Mouse (Mus musculus) lung, embryonic 15.5 days (tissue): Measurements from ENCODE around the gene Prtg. TPM values are rescaled to one million over a fixed set of nuclear protein-coding genes. Genes with fewer than 3 reads are reported as not detected.

ENCODE experiments used
- ATAC-seq: fragments of 200-750 bp; cut with Nextera tagmentation; 2 replicates; pipeline ENCODE4 v1.8.0; 2017; ENCODE audit warnings: moderate number of reproducible peaks, borderline replicate concordance; ENCODE audit not compliant: low FRiP score, low TSS enrichment; ENCODE audit errors: extremely low read depth
- H3K27ac ChIP-seq: fragments of 300-500 bp; sonication (generic); 2 replicates; pipeline ENCODE4 v1.5.1; 2015; ENCODE audit warnings: moderate library complexity, mild to moderate bottlenecking, inconsistent platforms
- H3K27me3 ChIP-seq: fragments of 300-500 bp; sonication (generic); 2 replicates; pipeline ENCODE4 v1.6.1; 2015; ENCODE audit warnings: inconsistent platforms
- H3K36me3 ChIP-seq: fragments of 300-500 bp; sonication (generic); 2 replicates; pipeline ENCODE4 v1.6.1; 2015; ENCODE audit warnings: inconsistent platforms
- H3K4me1 ChIP-seq: fragments of 300-500 bp; sonication (generic); 2 replicates; pipeline ENCODE4 v1.6.1; 2015; ENCODE audit warnings: inconsistent platforms
- H3K4me2 ChIP-seq: fragments of 300-500 bp; sonication (generic); 2 replicates; pipeline ENCODE4 v1.6.1; 2015; ENCODE audit warnings: inconsistent platforms, mild to moderate bottlenecking, moderate library complexity
- H3K4me3 ChIP-seq: fragments of 300-500 bp; sonication (generic); 2 replicates; pipeline ENCODE4 v1.5.1; 2015; ENCODE audit warnings: mild to moderate bottlenecking, inconsistent platforms
- H3K9ac ChIP-seq: fragments of 300-500 bp; sonication (generic); 2 replicates; pipeline ENCODE4 v1.6.1; 2015; ENCODE audit warnings: inconsistent platforms
- H3K9me3 ChIP-seq: fragments of 300-500 bp; sonication (generic); 2 replicates; pipeline ENCODE4 v1.6.1; 2016; ENCODE audit warnings: inconsistent platforms
- WGBS: fragments of 180-500 bp; shearing (Covaris S2); methylation state at CpG from one replicate; pipeline ENCODE4 v1.1.7; 2015; 5-methylcytosine and 5-hydroxymethylcytosine counted together
- polyA plus RNA-seq: library from polyadenylated mRNA; unstranded; fragments of >200 nt; fragmentation: Nextera tagmentation; extraction: Ambion mirVana; gene quantifications from 2 replicates; pipeline ENCODE4 v1.2.1, GENCODE M21; 2015

Gene Prtg
- polyA plus RNA-seq, result 0.50 and 0.58 TPM in 2 replicates

GRCm38 (mm10) chr9:72806731-72807419 lies at the start of gene Prtg:
Gene Prtg, plus strand, starts transcription at chr9:72806874.
- peak; percentile 86 for ATAC-seq
- peak within 1 kb of the TSS; percentile 6 for H3K27ac ChIP-seq
- H3K4me1 ChIP-seq, result peaks cover 17% of the 10 kb centered on the region
- peak within 1 kb of the TSS; percentile 68 for H3K9ac ChIP-seq
- peak within 1 kb of the TSS; percentile 98 for H3K4me2 ChIP-seq
- under 1% methylated on average over 51 of the region's 57 CpGs for WGBS
- peak within 1 kb of the TSS; percentile 79 for H3K4me3 ChIP-seq
- H3K36me3 ChIP-seq, result no peaks in the 10 kb centered on the region
- no peaks in the 10 kb centered on the region for H3K9me3 ChIP-seq
- peaks cover 13% of the 10 kb centered on the region; the same call in 1 of the 2 replicates for H3K27me3 ChIP-seq

GRCm38 (mm10) chr9:72757143-72757542 lies 49.5 kb upstream of the Prtg start:
- no peak overlapping the region for H3K4me2 ChIP-seq
- H3K27ac ChIP-seq, result no peak overlapping the region
- ATAC-seq, result no peak

GRCm38 (mm10) chr9:72758705-72759131 lies 48.0 kb upstream of the Prtg start:
- Histone ChIP-seq H3K4me2 (no peak overlapping the region), H3K9me3 (no peaks in the 10 kb centered on the region), H3K9ac (no peak overlapping the region), H3K27ac (no peak overlapping the region), H3K4me1 (peaks cover 8% of the 10 kb centered on the region), H3K4me3 (no peak overlapping the region), H3K36me3 (no peaks in the 10 kb centered on the region), H3K27me3 (no peaks in the 10 kb centered on the region)
- WGBS, result 23% methylated on average over 8 of the region's 8 CpGs
- ATAC-seq, result no peak

More at GRCm38 (mm10) chr9:72757143-72757542, 49.5 kb upstream of the Prtg start:
- H3K4me1 ChIP-seq, result peaks cover 4% of the 10 kb centered on the region; the same call in 1 of the 2 replicates
- H3K27me3 ChIP-seq, result no peaks in the 10 kb centered on the region
- no peaks in the 10 kb centered on the region for H3K9me3 ChIP-seq
- no peak overlapping the region for H3K4me3 ChIP-seq
- no peak overlapping the region for H3K9ac ChIP-seq
- H3K36me3 ChIP-seq, result no peaks in the 10 kb centered on the region
- 88% methylated on average over 5 of the region's 5 CpGs for WGBS

- Histone ChIP-seq H3K4me3 (no peak overlapping the region), H3K4me1 (peaks cover 11% of the 10 kb centered on the region), H3K9ac (no peak overlapping the region), H3K9me3 (no peaks in the 10 kb centered on the region), H3K27ac (no peak overlapping the region), H3K4me2 (no peak overlapping the region), H3K27me3 (no peaks in the 10 kb centered on the region), H3K36me3 (no peaks in the 10 kb centered on the region)
- 19% methylated on average over 3 of the region's 3 CpGs for WGBS
- peak; percentile 76; the same call in 1 of the 2 replicates for ATAC-seq
These were observed 43.5 kb upstream of the Prtg start for GRCm38 (mm10) chr9:72763050-72763718.

- Histone ChIP-seq H3K9me3 (no peaks in the 10 kb centered on the region), H3K4me3 (peak overlapping the region; percentile 38), H3K4me1 (peaks cover 7% of the 10 kb centered on the region), H3K27ac (no peak overlapping the region), H3K27me3 (no peaks in the 10 kb centered on the region), H3K4me2 (peak overlapping the region; percentile 65), H3K36me3 (no peaks in the 10 kb centered on the region), H3K9ac (peak overlapping the region; percentile 21; the same call in 1 of the 2 replicates)
- ATAC-seq, result peak; percentile 31; the same call in 1 of the 2 replicates
- 2% methylated on average over 17 of the region's 17 CpGs for WGBS
These were observed 39.8 kb upstream of the Prtg start for GRCm38 (mm10) chr9:72766789-72767349.

GRCm38 (mm10) chr9:72775022-72775421 lies 31.7 kb upstream of the Prtg start:
- WGBS, result 79% methylated on average over 4 of the region's 4 CpGs
- Histone ChIP-seq H3K4me1 (peaks cover 10% of the 10 kb centered on the region), H3K27ac (no peak overlapping the region), H3K9ac (no peak overlapping the region), H3K4me3 (no peak overlapping the region), H3K36me3 (no peaks in the 10 kb centered on the region), H3K27me3 (no peaks in the 10 kb centered on the region), H3K9me3 (no peaks in the 10 kb centered on the region), H3K4me2 (no peak overlapping the region)
- no peak for ATAC-seq

- Histone ChIP-seq H3K9me3 (no peaks in the 10 kb centered on the region), H3K9ac (no peak overlapping the region), H3K27ac (no peak overlapping the region), H3K4me1 (peaks cover 27% of the 10 kb centered on the region), H3K27me3 (no peaks in the 10 kb centered on the region), H3K36me3 (no peaks in the 10 kb centered on the region), H3K4me2 (no peak overlapping the region; the same call in 1 of the 2 replicates), H3K4me3 (no peak overlapping the region)
- 34% methylated on average over 11 of the region's 11 CpGs for WGBS
- ATAC-seq, result no peak
These were observed 27.7 kb upstream of the Prtg start for GRCm38 (mm10) chr9:72779004-72779403.

GRCm38 (mm10) chr9:72779733-72780132 lies 26.9 kb upstream of the Prtg start:
- ATAC-seq, result no peak
- Histone ChIP-seq H3K9me3 (no peaks in the 10 kb centered on the region), H3K4me3 (no peak overlapping the region), H3K9ac (no peak overlapping the region), H3K4me1 (peaks cover 27% of the 10 kb centered on the region), H3K36me3 (no peaks in the 10 kb centered on the region), H3K27ac (no peak overlapping the region), H3K27me3 (no peaks in the 10 kb centered on the region), H3K4me2 (no peak overlapping the region)
- WGBS, result 20% methylated on average over 4 of the region's 4 CpGs

GRCm38 (mm10) chr9:72780694-72781093 lies 26.0 kb upstream of the Prtg start:
- H3K36me3 ChIP-seq, result no peaks in the 10 kb centered on the region
- H3K9ac ChIP-seq, result no peak overlapping the region
- no peaks in the 10 kb centered on the region for H3K9me3 ChIP-seq
- no peak for ATAC-seq
- H3K27ac ChIP-seq, result no peak overlapping the region
- H3K27me3 ChIP-seq, result no peaks in the 10 kb centered on the region
- H3K4me1 ChIP-seq, result peaks cover 27% of the 10 kb centered on the region
- no peak overlapping the region for H3K4me2 ChIP-seq
- no peak overlapping the region for H3K4me3 ChIP-seq
- 14% methylated on average over 5 of the region's 5 CpGs for WGBS

- ATAC-seq, result no peak
These were observed 25.2 kb upstream of the Prtg start for GRCm38 (mm10) chr9:72781466-72781865.

GRCm38 (mm10) chr9:72782121-72782520 lies 24.6 kb upstream of the Prtg start:
- no peak overlapping the region for H3K9ac ChIP-seq
- H3K9me3 ChIP-seq, result no peaks in the 10 kb centered on the region
- WGBS, result 31% methylated on average over 8 of the region's 8 CpGs
- no peaks in the 10 kb centered on the region for H3K27me3 ChIP-seq
- ATAC-seq, result no peak
- H3K27ac ChIP-seq, result no peak overlapping the region
- peaks cover 27% of the 10 kb centered on the region for H3K4me1 ChIP-seq
- H3K4me3 ChIP-seq, result no peak overlapping the region
- H3K36me3 ChIP-seq, result no peaks in the 10 kb centered on the region
- no peak overlapping the region; the same call in 1 of the 2 replicates for H3K4me2 ChIP-seq

More at GRCm38 (mm10) chr9:72781466-72781865, 25.2 kb upstream of the Prtg start:
- H3K4me2 ChIP-seq, result no peak overlapping the region
- H3K27me3 ChIP-seq, result no peaks in the 10 kb centered on the region
- H3K9me3 ChIP-seq, result no peaks in the 10 kb centered on the region
- H3K27ac ChIP-seq, result no peak overlapping the region
- no peak overlapping the region for H3K4me3 ChIP-seq
- H3K36me3 ChIP-seq, result no peaks in the 10 kb centered on the region
- H3K4me1 ChIP-seq, result peaks cover 27% of the 10 kb centered on the region
- 17% methylated on average over 4 of the region's 4 CpGs for WGBS
- no peak overlapping the region for H3K9ac ChIP-seq

- H3K4me3 ChIP-seq, result no peak overlapping the region
- H3K27me3 ChIP-seq, result no peaks in the 10 kb centered on the region
- no peaks in the 10 kb centered on the region for H3K9me3 ChIP-seq
- H3K36me3 ChIP-seq, result no peaks in the 10 kb centered on the region
- peaks cover 20% of the 10 kb centered on the region for H3K4me1 ChIP-seq
- no peak for ATAC-seq
- no peak overlapping the region for H3K27ac ChIP-seq
- no peak overlapping the region for H3K4me2 ChIP-seq
- no peak overlapping the region for H3K9ac ChIP-seq
- WGBS, result 58% methylated on average over 1 of the region's 1 CpGs
These were observed 18.9 kb upstream of the Prtg start for GRCm38 (mm10) chr9:72787732-72788131.
